Mouse (Mus musculus) heart, embryonic 10.5 days (tissue): ENCODE measurements around the gene Ldlrap1. TPM values are rescaled to one million over a fixed set of nuclear protein-coding genes. Genes with fewer than 3 reads are reported as not detected.

Experiments
- polyA plus RNA-seq: library from polyadenylated mRNA; unstranded; fragments of >200 nt; fragmentation: Nextera tagmentation; extraction: Ambion mirVana; gene quantifications from 2 replicates; pipeline ENCODE4 v1.2.1, GENCODE M21; 2016

The Ldlrap1 gene
- polyA plus RNA-seq, 1 experiment from 2014 or later, result 17.6 TPM

Other genes with a start within 250 kb of the Ldlrap1 start
- 155 and 166 TPM in 2 replicates for gene Mtfr1l, start 232.6 kb downstream of the Ldlrap1 start, polyA plus RNA-seq
- 8.0 and 9.0 TPM in 2 replicates for gene Selenon, start 215.9 kb downstream of the Ldlrap1 start, polyA plus RNA-seq
- gene Man1c1, start 63.7 kb downstream of the Ldlrap1 start, polyA plus RNA-seq, result 8.3 and 8.6 TPM in 2 replicates
- 21.7 and 31.4 TPM in 2 replicates for gene Maco1, start 85.3 kb upstream of the Ldlrap1 start, polyA plus RNA-seq
- 24.2 and 38.7 TPM in 2 replicates for gene Rhd, start 96.5 kb upstream of the Ldlrap1 start, polyA plus RNA-seq
- gene Tmem50a, start 147.0 kb upstream of the Ldlrap1 start, polyA plus RNA-seq, result 129 and 131 TPM in 2 replicates
- gene Rsrp1, start 155.6 kb upstream of the Ldlrap1 start, polyA plus RNA-seq, result 329 and 376 TPM in 2 replicates
- 52.3 and 63.0 TPM in 2 replicates for gene Syf2, start 162.9 kb upstream of the Ldlrap1 start, polyA plus RNA-seq